Mouse (Mus musculus): Measurements from ENCODE around the gene Arl5c. TPM values are rescaled to one million over a fixed set of nuclear protein-coding genes. Genes with fewer than 3 reads are reported as not detected.

Gene Arl5c
- polyA plus RNA-seq, 1 experiment = 2.1 TPM

DNA sequence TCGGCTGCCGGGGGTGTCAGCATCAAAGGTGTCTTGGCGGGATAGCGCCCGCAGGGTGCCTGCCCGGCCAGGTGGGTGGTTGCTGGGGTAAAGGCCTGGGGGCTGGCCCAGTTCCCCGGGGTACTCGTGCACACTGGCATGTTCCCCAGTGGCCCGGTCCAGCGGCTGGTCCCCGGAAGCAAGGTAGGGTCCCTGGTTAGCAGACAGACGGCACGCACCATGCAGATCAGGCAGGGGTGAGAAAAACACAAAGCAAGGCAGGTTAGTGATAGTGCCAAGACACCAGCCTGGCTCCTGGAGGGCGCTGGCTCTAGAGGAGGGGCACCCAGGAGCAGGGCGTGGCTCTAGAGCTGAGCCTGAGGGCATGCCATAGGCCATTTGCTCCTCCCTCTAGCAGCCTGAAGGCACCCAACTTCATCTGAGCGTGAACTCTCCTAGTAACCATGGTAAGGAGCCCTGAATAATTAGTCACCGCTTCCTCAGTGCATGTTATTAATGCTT, 7.2 kb upstream of the Arl5c start:
- H3ac ChIP-seq (ENCODE audit: control insufficient read depth, insufficient read length) = no peak overlapping the region
- H3K27me3 ChIP-seq (ENCODE audit: control insufficient read depth, insufficient read depth, insufficient read length) = no peaks in the 10 kb centered on the region
- H3K4me3 ChIP-seq = no peak overlapping the region
- TF ChIP-seq SRF (IDR thresholded peaks at IDR 0.05; ENCODE audit: control insufficient read depth, insufficient read length, low read depth) (no peak), POLR2A (IDR thresholded peaks at IDR 0.05; ENCODE audit: insufficient read length, low read depth) (no peak), TCF3 (IDR thresholded peaks at IDR 0.05; ENCODE audit: insufficient read length, low read depth) (no peak), REST (IDR thresholded peaks at IDR 0.05; ENCODE audit: insufficient read depth, insufficient read length) (no peak), TCF12 (IDR thresholded peaks at IDR 0.05; ENCODE audit: insufficient read depth, poor library complexity, severe bottlenecking) (no peak), MAX (IDR thresholded peaks at IDR 0.05; ENCODE audit: low read depth) (no peak), POLR2AphosphoS2 (IDR thresholded peaks at IDR 0.05; ENCODE audit: insufficient read length, low read depth) (no peak), MYOG (IDR thresholded peaks at IDR 0.05; ENCODE audit: control insufficient read depth in 1 of 3, insufficient read depth in 1 of 3, insufficient read length in 2 of 3, low read depth in 2 of 3) (no peak), CEBPB (IDR thresholded peaks at IDR 0.05; ENCODE audit: insufficient read depth, poor library complexity, severe bottlenecking) (no peak), E2F4 (IDR thresholded peaks at IDR 0.05; ENCODE audit: insufficient read depth) (no peak), USF1 (IDR thresholded peaks at IDR 0.05; ENCODE audit: low read depth) (no peak), MYOD1 (IDR thresholded peaks at IDR 0.05; ENCODE audit: control insufficient read depth in 1 of 3, insufficient read length in 2 of 3, low read depth in 2 of 3) (no peak)
- no peak overlapping the region for H3K4me2 ChIP-seq (ENCODE audit: low read depth)
- H3K79me2 ChIP-seq (ENCODE audit: control insufficient read depth, insufficient read depth) = no peaks in the 10 kb centered on the region
- H3K36me3 ChIP-seq (ENCODE audit: control insufficient read depth, insufficient read depth) = peaks cover 7% of the 10 kb centered on the region

DNA sequence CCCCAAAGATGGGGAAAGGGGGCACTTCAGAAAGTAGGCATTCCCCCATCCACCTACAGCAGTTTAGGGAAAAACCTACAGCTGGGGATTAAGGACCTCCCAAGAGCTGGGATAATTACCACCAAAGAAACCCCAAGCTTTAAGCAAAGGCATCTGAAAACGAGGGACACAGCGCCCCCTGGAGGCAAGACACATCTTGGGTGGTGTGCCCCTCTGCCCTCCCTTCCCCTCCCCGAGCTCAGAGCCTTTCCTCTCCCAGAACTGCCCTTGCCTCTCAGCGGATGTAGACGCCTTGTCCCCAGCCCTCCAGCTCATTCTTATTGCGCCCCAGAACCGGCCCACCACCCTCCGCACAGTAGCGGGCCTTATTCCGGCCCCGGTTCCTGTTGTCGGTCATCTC, 6.6 kb upstream of the Arl5c start:
- Histone ChIP-seq H3K36me3 (ENCODE audit: control insufficient read depth, insufficient read depth) (peaks cover 7% of the 10 kb centered on the region), H3K27me3 (ENCODE audit: control insufficient read depth, insufficient read depth, insufficient read length) (no peaks in the 10 kb centered on the region), H3K4me3 (no peak overlapping the region), H3K79me2 (ENCODE audit: control insufficient read depth, insufficient read depth) (no peaks in the 10 kb centered on the region), H3ac (ENCODE audit: control insufficient read depth, insufficient read length) (no peak overlapping the region), H3K4me2 (ENCODE audit: low read depth) (no peak overlapping the region)
- TF ChIP-seq POLR2AphosphoS2 (IDR thresholded peaks at IDR 0.05; ENCODE audit: insufficient read length, low read depth) (peak; percentile 64), MYOD1 (IDR thresholded peaks at IDR 0.05; ENCODE audit: control insufficient read depth in 1 of 3, insufficient read length in 2 of 3, low read depth in 2 of 3) (no peak)

DNA sequence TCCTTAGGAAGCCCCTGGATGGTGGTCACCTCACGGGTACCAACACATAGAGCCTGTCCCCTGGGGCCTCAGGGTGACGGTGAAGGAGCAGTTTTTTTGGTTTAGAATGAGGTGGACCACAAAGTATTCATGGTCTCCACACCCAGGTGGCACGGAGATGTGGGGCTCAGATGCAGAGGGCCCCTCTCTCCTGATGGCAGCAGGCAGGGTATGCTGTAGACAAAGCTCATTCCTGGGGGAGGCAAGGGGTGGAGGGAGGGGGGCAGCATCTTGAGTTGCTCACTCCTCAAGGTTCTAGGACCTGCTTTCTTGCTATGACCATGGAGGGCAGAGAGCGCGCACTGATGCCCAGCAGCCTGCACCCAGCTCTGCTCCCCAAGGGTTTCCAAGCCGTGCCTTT, 6.0 kb upstream of the Arl5c start:
- Histone ChIP-seq H3K27me3 (ENCODE audit: control insufficient read depth, insufficient read depth, insufficient read length) (no peaks in the 10 kb centered on the region), H3K4me3 (no peak overlapping the region), H3K79me2 (ENCODE audit: control insufficient read depth, insufficient read depth) (no peaks in the 10 kb centered on the region), H3K36me3 (ENCODE audit: control insufficient read depth, insufficient read depth) (peaks cover 7% of the 10 kb centered on the region), H3K4me2 (ENCODE audit: low read depth) (no peak overlapping the region), H3ac (ENCODE audit: control insufficient read depth, insufficient read length) (no peak overlapping the region)
- TF ChIP-seq REST (IDR thresholded peaks at IDR 0.05; ENCODE audit: insufficient read depth, insufficient read length) = no peak

DNA sequence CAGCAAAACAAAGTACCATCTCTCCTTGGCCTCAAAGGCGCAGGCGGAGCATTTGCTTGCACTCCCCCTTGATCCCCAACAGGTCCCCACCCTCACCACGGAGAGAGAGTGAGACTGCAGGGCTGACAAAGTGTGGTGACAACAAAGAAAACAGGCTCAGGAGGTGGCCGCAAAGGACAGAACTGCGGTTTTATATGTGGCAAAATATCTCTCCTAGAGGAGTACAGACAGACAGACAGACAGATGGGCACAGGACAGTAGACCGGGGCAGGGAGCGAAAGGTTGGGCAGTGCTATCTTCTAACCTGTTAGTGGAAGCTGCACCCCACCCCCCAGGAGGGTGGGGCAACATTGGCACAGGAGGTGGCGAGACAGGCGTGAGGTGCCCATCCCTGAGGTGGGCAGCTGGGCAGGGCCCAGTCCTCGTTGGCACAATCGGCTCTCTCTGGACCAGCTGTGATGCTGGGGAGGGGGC, 5.4 kb upstream of the Arl5c start:
- H3K4me3 ChIP-seq = no peak overlapping the region

DNA sequence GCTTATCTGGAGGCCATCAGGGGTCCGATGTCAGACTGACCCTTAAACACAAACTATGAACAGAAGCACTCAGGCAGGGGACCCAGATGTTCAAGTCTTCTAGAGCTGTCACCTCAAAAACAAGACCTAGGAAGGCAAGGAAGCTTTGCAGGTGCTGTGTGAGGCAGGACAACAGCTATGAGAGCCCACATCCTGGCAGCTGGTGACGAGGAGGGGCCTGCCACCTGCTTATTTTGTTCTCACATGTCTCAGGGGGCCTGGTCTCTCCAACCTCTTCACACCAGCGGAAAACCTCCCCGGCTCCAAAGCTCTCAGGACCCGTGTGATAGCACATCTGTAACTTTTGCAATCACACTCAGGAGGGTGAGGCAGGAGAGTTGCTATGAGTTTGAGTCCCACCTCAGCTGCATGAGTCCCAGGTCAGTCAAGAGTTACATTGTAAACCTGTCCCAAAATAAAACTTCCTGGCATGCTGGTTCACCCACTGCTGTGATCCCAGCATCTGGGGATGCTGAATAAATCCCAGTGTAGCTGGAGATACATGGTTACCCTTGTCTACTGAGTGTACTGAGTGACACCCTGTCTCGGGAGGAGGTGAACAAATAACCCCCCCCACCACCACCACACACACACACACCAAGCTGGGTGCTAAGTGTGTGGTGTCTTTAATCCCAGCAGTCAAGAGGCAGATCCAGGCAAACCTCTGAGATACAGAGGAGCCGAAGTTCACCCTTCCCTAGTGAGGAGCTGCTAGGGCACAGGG, 4.6 kb upstream of the Arl5c start:
- no peak overlapping the region for H3K4me2 ChIP-seq (ENCODE audit: low read depth)
- peak in 2 of 3 experiments; percentile 20 to 60 for TF ChIP-seq MYOD1 (IDR thresholded peaks at IDR 0.05; ENCODE audit: control insufficient read depth in 1 of 3, insufficient read length in 2 of 3, low read depth in 2 of 3)
- peak in 1 of 3 experiments; percentile 77 for TF ChIP-seq MYOG (IDR thresholded peaks at IDR 0.05; ENCODE audit: control insufficient read depth in 1 of 3, insufficient read depth in 1 of 3, insufficient read length in 2 of 3, low read depth in 2 of 3)
- peak; percentile 78 for TF ChIP-seq POLR2AphosphoS2 (IDR thresholded peaks at IDR 0.05; ENCODE audit: insufficient read length, low read depth)
- no peak for TF ChIP-seq REST (IDR thresholded peaks at IDR 0.05; ENCODE audit: insufficient read depth, insufficient read length)
- TF ChIP-seq POLR2A (IDR thresholded peaks at IDR 0.05; ENCODE audit: insufficient read length, low read depth) = no peak
- H3K79me2 ChIP-seq (ENCODE audit: control insufficient read depth, insufficient read depth) = no peaks in the 10 kb centered on the region
- H3K4me3 ChIP-seq = no peak overlapping the region
- H3K27me3 ChIP-seq (ENCODE audit: control insufficient read depth, insufficient read depth, insufficient read length) = no peaks in the 10 kb centered on the region
- H3K36me3 ChIP-seq (ENCODE audit: control insufficient read depth, insufficient read depth) = no peaks in the 10 kb centered on the region
- H3ac ChIP-seq (ENCODE audit: control insufficient read depth, insufficient read length) = no peak overlapping the region

More for the DNA sequence above, 5.4 kb upstream of the Arl5c start:
- TF ChIP-seq MYOD1 (IDR thresholded peaks at IDR 0.05; ENCODE audit: control insufficient read depth in 1 of 3, insufficient read length in 2 of 3, low read depth in 2 of 3) = peak in 1 of 3 experiments; percentile 24
- peak; percentile 35 for TF ChIP-seq POLR2A (IDR thresholded peaks at IDR 0.05; ENCODE audit: insufficient read length, low read depth)
- no peak for TF ChIP-seq CEBPB (IDR thresholded peaks at IDR 0.05; ENCODE audit: insufficient read depth, poor library complexity, severe bottlenecking)
- TF ChIP-seq E2F4 (IDR thresholded peaks at IDR 0.05; ENCODE audit: insufficient read depth) = no peak
- peak; percentile 69 for TF ChIP-seq POLR2AphosphoS2 (IDR thresholded peaks at IDR 0.05; ENCODE audit: insufficient read length, low read depth)
- no peak for TF ChIP-seq REST (IDR thresholded peaks at IDR 0.05; ENCODE audit: insufficient read depth, insufficient read length)
- TF ChIP-seq TCF3 (IDR thresholded peaks at IDR 0.05; ENCODE audit: insufficient read length, low read depth) = no peak
- no peak for TF ChIP-seq SRF (IDR thresholded peaks at IDR 0.05; ENCODE audit: control insufficient read depth, insufficient read length, low read depth)
- TF ChIP-seq TCF12 (IDR thresholded peaks at IDR 0.05; ENCODE audit: insufficient read depth, poor library complexity, severe bottlenecking) = no peak
- no peak for TF ChIP-seq USF1 (IDR thresholded peaks at IDR 0.05; ENCODE audit: low read depth)
- no peak for TF ChIP-seq MAX (IDR thresholded peaks at IDR 0.05; ENCODE audit: low read depth)
- TF ChIP-seq MYOG (IDR thresholded peaks at IDR 0.05; ENCODE audit: control insufficient read depth in 1 of 3, insufficient read depth in 1 of 3, insufficient read length in 2 of 3, low read depth in 2 of 3) = peak in 1 of 3 experiments; percentile 62
- Histone ChIP-seq H3K27me3 (ENCODE audit: control insufficient read depth, insufficient read depth, insufficient read length) (no peaks in the 10 kb centered on the region), H3K79me2 (ENCODE audit: control insufficient read depth, insufficient read depth) (no peaks in the 10 kb centered on the region), H3ac (ENCODE audit: control insufficient read depth, insufficient read length) (no peak overlapping the region), H3K4me2 (ENCODE audit: low read depth) (no peak overlapping the region), H3K36me3 (ENCODE audit: control insufficient read depth, insufficient read depth) (peaks cover 6% of the 10 kb centered on the region)

Measured in myocyte (in vitro differentiated cells).